Mouse (Mus musculus): ENCODE measurements around the gene Fam168a. TPM values are rescaled to one million over a fixed set of nuclear protein-coding genes. Genes with fewer than 3 reads are reported as not detected.

Gene Fam168a
- polyA plus RNA-seq, 1 experiment from 2014 or later: 29.3 TPM

Small RNAs within 50 kb of the gene (microRNA-seq; reads per million reads assigned to microRNA genes)
- 132 reads per million, percentile 55 among the genes with 10 or more reads in this experiment for gene Mir3102

Other genes with a start within 250 kb of the Fam168a start
- gene Ucp3, start 233.6 kb upstream of the Fam168a start, polyA plus RNA-seq (2016; fragmentation: Nextera tagmentation; extraction: Ambion mirVana): not detected in 2 replicates
- 81.4 and 93.1 TPM in 2 replicates for gene Ucp2, start 213.3 kb upstream of the Fam168a start, polyA plus RNA-seq (2016; fragmentation: Nextera tagmentation; extraction: Ambion mirVana)
- 0.42 and 0.81 TPM in 2 replicates for gene Dnajb13, start 191.7 kb upstream of the Fam168a start, polyA plus RNA-seq (2016; fragmentation: Nextera tagmentation; extraction: Ambion mirVana)
- 22.0 and 22.8 TPM in 2 replicates for gene Coa4, start 169.6 kb upstream of the Fam168a start, polyA plus RNA-seq (2016; fragmentation: Nextera tagmentation; extraction: Ambion mirVana)
- gene Rab6a, start 99.2 kb upstream of the Fam168a start, polyA plus RNA-seq (2016; fragmentation: Nextera tagmentation; extraction: Ambion mirVana): 98.2 and 105 TPM in 2 replicates
- gene Mrpl48, start 98.3 kb upstream of the Fam168a start, polyA plus RNA-seq (2016; fragmentation: Nextera tagmentation; extraction: Ambion mirVana): 63.2 and 68.9 TPM in 2 replicates
- gene Plekhb1, start 44.2 kb upstream of the Fam168a start, polyA plus RNA-seq (2016; fragmentation: Nextera tagmentation; extraction: Ambion mirVana): 4.2 and 4.4 TPM in 2 replicates
- gene Relt, start 156.8 kb downstream of the Fam168a start, polyA plus RNA-seq (2016; fragmentation: Nextera tagmentation; extraction: Ambion mirVana): 4.3 and 5.2 TPM in 2 replicates
- gene Arhgef17, start 225.5 kb downstream of the Fam168a start, polyA plus RNA-seq (2016; fragmentation: Nextera tagmentation; extraction: Ambion mirVana): 6.4 and 7.1 TPM in 2 replicates

Data from midbrain, embryonic 10.5 days (tissue).